Mouse (Mus musculus): ENCODE measurements around the gene Peli2. TPM values are rescaled to one million over a fixed set of nuclear protein-coding genes. Genes with fewer than 3 reads are reported as not detected.
"Not testable (repeated sequence)": the region's sequence is repeated elsewhere in the genome, so short reads cannot be mapped to it uniquely, and the experiment has no call there.

Gene Peli2
- 10 to 100 TPM; 19.3 to 23.2 TPM for total RNA-seq (2021)
- long read RNA-seq, experiment 1, full-length matches to known transcripts, result 2 of 7 reads
- long read RNA-seq, experiment 1, partial matches to known transcripts, result 0 of 7 reads
- long read RNA-seq, experiment 1, other reads (novel, unspliced or antisense), result 5 of 7 reads
- long read RNA-seq, experiment 2, full-length matches to known transcripts, result 4 of 10 reads
- long read RNA-seq, experiment 2, partial matches to known transcripts, result 0 of 10 reads
- long read RNA-seq, experiment 2, other reads (novel, unspliced or antisense), result 6 of 10 reads

- peak within 1 kb of the TSS; percentile 85 for H3K4me3 ChIP-seq
- H3K27ac ChIP-seq, result peak within 1 kb of the TSS; percentile 95
- TF ChIP-seq CTCF (conservative IDR thresholded peaks at IDR 0.05), result peak; percentile 52
- peak; percentile 47 to 53 for DNase-seq (ENCODE audit: low spot score in 2 of 2)
These were observed at the start of gene Peli2 for GRCm38 (mm10) chr14:48120752-48121528. TSS of gene Peli2 (plus strand) at chr14:48120823.

DNA sequence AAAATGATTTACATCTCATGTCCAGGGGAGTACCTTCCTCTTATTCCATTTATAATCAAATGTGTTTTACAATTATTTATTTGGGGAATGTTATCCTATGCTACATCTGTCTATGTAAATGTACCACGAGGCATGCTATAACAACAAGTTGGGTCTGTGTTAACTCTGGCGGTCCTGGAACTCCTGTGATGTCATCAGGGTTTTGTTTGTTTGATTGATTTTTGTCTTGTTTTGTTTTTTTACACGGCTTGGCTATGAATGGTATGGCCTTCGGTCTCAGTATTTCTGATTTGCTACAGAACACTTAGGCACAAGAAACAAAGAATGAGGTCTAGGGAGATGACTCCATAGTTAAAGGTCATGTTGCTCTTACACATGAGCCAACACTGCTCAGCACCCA is 48.5 kb upstream of the Peli2 start:
- no peak for DNase-seq (ENCODE audit: low spot score in 2 of 2)
- Histone ChIP-seq H3K4me3 (no peak overlapping the region), H3K27ac (no peak overlapping the region)
- no peak for TF ChIP-seq CTCF (conservative IDR thresholded peaks at IDR 0.05)

DNA sequence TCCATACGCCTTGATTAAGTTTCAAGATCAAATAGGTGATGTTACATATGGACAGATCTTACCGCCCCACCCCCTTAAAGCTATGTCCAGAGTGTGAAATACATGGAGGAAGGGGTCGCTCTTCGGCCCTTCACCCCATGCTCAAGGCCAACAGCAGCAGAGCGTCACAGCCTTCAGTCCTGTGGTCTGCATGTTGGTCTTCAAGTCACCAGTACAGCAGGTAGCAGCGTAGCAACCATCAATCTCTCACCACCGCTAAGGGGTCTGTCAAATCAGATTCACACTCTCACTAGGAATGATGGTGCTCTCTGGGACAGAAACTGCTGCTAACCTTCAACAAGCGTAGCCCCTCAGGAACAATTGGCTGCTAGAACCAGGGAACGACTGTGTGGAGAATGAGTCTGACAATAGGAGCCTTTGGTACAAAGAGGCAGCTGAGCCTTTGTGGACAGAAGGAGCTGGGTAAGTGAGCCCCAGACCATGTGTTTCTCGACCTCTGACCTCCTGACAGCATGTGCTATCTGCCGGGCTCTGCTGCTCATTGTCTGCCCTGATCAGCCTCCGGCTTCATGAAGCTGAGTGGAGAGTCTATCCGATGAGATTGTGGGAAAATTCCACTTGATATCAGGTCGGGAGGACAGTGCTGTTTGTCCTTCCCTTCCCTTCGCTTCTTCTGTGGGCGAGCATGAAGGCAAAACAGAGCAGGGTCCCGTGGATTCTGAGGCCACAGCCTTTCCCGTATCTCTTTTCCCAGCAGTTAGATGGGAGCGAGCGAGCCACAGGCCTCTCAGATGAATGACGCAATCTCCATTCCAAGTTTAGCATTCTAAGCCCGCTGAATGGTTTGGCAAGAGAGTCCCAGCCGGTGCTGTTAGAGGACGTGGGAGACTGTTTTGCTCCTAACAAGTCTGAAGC is 47.1 kb upstream of the Peli2 start:
- peak overlapping the region; percentile 82 for H3K27ac ChIP-seq
- H3K4me3 ChIP-seq, result no peak overlapping the region
- TF ChIP-seq CTCF (conservative IDR thresholded peaks at IDR 0.05), result no peak
- DNase-seq (ENCODE audit: low spot score in 2 of 2), result peak; percentile 54 to 78

DNA sequence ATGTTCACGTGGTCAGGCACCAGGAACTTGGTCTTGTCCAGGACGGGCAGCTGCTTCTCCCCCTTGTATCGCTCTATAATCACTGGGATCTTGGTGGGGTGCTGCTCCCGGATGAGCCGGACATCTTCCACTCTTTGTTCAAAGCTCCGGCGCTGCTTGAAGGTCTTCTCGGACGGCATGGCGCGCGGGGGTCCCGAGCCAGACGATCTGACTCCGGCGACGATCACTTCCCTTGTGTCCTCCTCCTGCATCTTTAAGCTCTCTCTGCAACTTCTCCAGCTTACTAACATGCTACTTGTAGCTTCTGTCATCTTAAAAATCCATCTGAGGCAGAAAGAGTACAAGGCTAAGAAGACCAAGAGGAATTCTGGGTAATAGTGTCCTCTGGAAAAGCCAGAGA is 41.0 kb upstream of the Peli2 start:
- H3K27ac ChIP-seq; DNase-seq (ENCODE audit: low spot score in 2 of 2); H3K4me3 ChIP-seq: not testable (repeated sequence)

GRCm38 (mm10) chr14:48083836-48084812 is 36.5 kb upstream of the Peli2 start:
- no peak for TF ChIP-seq CTCF (conservative IDR thresholded peaks at IDR 0.05)
- Histone ChIP-seq H3K4me3 (no peak overlapping the region), H3K27ac (peak overlapping the region; percentile 60; the same call in 1 of the 2 replicates)
- peak; percentile 31 to 38 for DNase-seq (ENCODE audit: low spot score in 2 of 2)

DNA sequence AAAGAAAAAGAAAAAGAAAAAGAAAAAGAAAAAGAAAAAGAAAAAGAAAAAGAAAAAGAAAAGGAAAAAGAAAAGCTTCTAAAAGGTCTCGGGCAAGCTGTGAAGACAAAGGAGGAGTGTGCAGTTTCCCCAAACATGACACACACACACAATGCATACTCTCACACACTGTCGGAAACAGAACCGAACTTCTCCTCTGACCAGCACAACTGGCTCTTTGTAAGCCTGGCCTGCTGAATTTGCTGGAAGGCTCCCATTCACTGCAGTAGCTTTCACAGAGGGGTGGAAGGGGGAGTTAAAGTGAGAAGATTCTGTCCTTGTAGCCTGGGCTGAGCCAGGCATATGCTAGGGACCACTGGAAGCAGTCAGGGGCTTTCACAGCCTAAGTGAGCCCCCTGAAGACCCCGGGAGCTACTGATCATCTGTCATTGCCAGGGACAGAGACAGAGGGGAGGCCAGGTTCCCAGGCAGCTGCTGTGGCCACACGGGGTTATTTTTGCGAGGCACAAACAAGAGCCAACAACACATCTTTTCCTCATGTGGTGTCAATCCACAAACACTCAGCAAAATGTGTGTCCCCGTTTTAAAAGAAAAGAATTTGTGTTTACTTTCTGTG is 33.8 kb upstream of the Peli2 start:
- no peak for TF ChIP-seq CTCF (conservative IDR thresholded peaks at IDR 0.05)

GRCm38 (mm10) chr14:48087298-48087830 is 33.3 kb upstream of the Peli2 start:
- TF ChIP-seq CTCF (conservative IDR thresholded peaks at IDR 0.05), result no peak
- DNase-seq (ENCODE audit: low spot score in 2 of 2), result no peak
- Histone ChIP-seq H3K4me3 (no peak overlapping the region), H3K27ac (no peak overlapping the region)

More for the DNA sequence above, 33.8 kb upstream of the Peli2 start:
- peak overlapping the region; percentile 37; the same call in 1 of the 2 replicates for H3K27ac ChIP-seq
- no peak overlapping the region for H3K4me3 ChIP-seq
- no peak for DNase-seq (ENCODE audit: low spot score in 2 of 2)

DNA sequence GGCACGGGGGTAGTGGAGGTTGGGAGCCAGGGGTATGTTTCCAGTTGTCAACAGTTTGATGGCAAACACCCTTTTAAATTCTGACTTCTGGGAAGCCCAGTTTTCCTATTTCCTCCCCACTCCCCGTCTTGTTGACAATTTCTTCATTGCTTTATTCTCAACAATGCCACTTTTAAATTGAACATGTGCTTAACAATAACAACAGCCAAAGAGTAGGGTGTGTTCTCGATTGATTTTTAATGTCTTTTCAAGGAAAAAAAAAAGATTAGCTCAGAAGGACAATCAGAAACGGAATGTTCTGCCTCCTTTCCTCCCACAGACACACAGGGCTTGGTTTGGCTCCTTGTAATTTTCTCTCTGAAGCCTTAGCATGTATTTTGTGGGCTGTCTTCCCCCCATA is 30.2 kb upstream of the Peli2 start:
- no peak overlapping the region for H3K27ac ChIP-seq
- no peak for TF ChIP-seq CTCF (conservative IDR thresholded peaks at IDR 0.05)
- H3K4me3 ChIP-seq, result no peak overlapping the region
- no peak for DNase-seq (ENCODE audit: low spot score in 2 of 2)

- Histone ChIP-seq H3K27ac (no peak overlapping the region), H3K4me3 (no peak overlapping the region)
- no peak for DNase-seq (ENCODE audit: low spot score in 2 of 2)
- no peak for TF ChIP-seq CTCF (conservative IDR thresholded peaks at IDR 0.05)
These were observed 29.5 kb upstream of the Peli2 start for GRCm38 (mm10) chr14:48091160-48091559.

DNA sequence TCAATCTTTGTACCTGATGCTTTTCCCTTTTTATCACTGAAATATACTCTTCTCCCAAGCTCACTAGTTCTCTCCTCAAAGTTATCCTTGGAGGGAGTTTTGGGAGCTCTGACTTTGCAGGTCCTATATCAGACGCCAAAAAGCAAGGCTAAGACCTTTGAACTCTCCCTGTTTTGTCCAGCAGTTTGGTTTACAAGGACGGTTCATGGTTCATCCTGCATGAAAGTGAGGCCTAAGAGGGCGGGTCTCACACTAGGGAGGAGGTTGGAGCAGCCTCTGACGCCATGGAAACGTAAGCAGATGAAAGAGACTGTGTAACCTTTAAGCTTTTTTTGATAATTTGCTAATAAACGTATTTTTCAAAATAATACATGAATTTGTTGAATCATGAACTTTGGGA is 22.4 kb upstream of the Peli2 start:
- no peak for DNase-seq (ENCODE audit: low spot score in 2 of 2)
- no peak overlapping the region for H3K4me3 ChIP-seq
- no peak for TF ChIP-seq CTCF (conservative IDR thresholded peaks at IDR 0.05)
- H3K27ac ChIP-seq, result no peak overlapping the region

DNA sequence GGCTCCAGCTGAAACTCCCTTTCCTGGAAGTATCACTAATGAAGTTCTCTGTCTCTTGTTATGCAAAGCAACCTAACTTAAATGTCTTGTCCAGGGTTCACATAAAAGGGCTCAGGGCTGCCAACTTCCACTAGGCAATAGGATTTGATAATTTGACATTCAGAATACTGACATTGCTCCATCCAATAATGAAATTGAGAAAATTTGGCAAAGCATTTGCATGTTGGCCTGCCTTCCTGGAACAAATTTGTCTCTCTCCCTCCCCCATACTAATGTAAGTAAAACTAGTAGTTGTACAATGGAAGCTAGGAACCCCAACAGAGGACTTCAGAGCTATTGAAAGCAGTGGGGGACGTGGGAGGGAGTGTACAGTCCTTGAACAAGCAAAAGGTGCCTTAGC is 21.3 kb upstream of the Peli2 start:
- no peak overlapping the region for H3K27ac ChIP-seq
- TF ChIP-seq CTCF (conservative IDR thresholded peaks at IDR 0.05), result no peak
- no peak overlapping the region for H3K4me3 ChIP-seq
- DNase-seq (ENCODE audit: low spot score in 2 of 2), result no peak
